Mouse (Mus musculus) frontal cortex, postnatal 10 days (tissue): ENCODE data around the gene Slc35b4.

ENCODE experiments used
- DNase-seq, 2 experiments: peaks; one replicate each; pipeline ENCODE4 v3.0.0; 2022; ENCODE audit warnings: low spot score in 2 of 2, mixed read lengths in 1 of 2

Slc35b4 gene

GRCm38 (mm10) chr6:34129261-34129660 lies 47.6 kb downstream of the Slc35b4 start:
- no peak for DNase-seq

GRCm38 (mm10) chr6:34124401-34124800 lies 52.5 kb downstream of the Slc35b4 start:
- no peak for DNase-seq

GRCm38 (mm10) chr6:34116838-34117478 lies 60.0 kb downstream of the Slc35b4 start:
- no peak for DNase-seq

- no peak for DNase-seq
Observed at GRCm38 (mm10) chr6:34111406-34111805, 65.5 kb downstream of the Slc35b4 start.

GRCm38 (mm10) chr6:34110571-34110970 lies 66.3 kb downstream of the Slc35b4 start:
- no peak for DNase-seq
